Mouse (Mus musculus): ENCODE data around the gene Snn.
"Not testable (repeated sequence)": the region's sequence is repeated elsewhere in the genome, so short reads cannot be mapped to it uniquely, and the experiment has no call there.

The Snn gene

GRCm38 (mm10) chr16:11060645-11061044 lies at the start of gene Snn:
Snn (plus strand) TSS chr16:11060945.
- no peak for DNase-seq

GRCm38 (mm10) chr16:11011206-11011605 lies 49.5 kb upstream of the Snn start:
- DNase-seq: no peak

DNA sequence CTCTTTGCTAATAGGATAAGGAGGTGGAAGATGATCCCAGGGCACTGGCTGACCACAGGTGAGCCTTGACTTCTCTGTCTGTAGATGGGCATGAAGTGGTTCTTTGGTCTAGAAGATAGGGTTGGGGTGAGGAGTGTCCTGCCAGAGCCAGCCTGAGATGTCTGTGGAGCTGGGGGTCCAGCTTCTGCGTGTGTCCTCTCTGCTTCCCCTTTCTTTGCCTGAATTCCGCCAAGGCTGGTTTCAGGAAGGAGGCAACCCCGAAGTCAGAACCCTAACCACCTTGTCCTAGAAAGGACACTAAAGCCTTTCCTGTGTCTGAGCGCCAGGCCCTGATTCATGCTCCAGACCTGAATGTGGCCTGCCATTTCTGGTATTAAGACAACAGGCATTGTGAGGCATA lies 48.8 kb upstream of the Snn start:
- no peak for DNase-seq

DNA sequence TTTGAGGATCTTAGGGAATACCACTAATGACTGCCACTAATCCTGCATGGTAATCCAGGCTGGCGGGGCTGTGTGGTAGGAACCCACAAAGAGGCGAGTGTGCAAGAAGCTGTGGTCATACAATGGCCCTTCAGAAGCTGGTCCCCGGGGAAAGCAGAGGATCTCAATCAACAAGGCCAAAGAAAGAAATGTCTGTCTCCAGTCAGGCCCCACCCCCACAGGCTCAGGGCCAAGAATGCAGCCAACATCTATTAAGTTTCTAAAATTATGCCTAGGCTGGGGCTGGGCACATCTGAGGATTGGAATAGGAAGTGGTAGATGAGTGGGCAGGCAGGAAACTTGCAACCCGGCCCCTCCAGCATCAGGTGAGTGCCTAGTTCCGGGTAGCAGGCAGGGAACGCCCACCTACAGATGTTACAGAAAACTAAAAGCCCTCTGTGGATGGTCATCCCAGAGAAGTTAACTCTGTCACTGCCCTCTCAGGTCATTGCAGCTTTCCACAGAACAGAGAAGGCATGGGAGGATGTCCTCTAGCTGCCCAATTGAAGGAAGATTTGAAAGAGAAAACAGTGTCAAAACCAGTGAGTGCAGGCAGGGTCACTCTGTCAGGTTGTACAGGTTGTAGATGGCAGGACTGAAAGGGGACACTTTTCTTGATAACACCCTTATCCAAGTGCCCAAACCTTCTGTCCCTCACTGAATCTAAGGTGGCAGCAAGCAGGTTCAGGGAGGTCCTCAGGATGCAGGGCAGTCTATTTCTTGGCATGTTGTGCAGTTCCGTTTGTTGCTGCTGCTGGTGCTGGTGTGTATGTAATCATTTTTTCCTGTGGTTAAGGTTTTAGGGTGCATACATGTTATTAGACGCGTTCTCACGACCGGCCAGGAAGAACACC lies 47.9 kb upstream of the Snn start:
- DNase-seq: peak; percentile 90

DNA sequence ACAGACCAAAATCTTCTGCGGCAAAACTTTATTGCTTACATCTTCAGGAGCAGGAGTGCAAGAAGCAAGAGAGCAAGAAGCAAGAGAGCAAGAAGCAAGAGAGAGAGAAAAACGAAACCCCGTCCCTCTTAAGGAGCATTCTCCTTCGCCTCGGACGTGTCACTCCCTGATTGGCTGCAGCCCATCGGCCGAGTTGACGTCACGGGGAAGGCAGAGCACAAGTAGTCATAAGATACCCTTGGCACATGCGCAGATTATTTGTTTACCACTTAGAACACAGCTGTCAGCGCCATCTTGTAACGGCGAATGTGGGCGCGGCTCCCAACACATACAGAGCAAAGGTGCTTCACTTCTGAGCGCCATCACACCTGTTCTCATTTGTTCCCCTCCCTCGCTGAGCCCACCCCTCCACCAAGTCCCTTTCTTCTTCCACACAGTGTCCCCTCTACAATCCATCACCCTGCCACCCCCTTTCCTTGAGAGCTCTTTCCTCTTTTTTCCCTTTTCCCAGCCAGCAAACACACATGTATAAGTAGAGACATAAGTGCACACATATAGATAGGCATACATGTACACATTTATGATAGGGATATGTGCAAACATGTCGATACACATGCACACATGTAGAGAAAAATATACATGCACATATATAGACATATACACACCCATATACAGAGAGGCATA lies 47.1 kb upstream of the Snn start:
- not testable (repeated sequence) for DNase-seq

DNA sequence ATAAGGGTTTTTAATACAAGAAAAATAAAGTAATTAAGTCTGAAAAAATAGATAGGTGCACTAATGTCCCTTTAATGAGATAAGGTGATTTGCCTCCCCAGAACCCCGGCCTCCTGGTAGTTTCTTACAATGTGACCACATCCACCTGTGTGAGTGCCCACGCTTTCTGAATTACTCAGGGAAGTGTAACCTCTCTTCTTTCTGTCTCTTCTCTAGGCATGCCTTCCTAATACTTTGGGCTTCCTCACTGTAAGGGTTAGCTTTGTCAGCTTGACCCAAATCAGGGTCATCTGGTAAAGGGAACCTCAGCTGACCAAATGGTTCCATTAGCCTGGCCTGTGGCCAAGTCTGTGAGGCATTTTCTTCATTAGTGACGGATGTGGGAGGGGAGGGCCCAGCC lies 46.3 kb upstream of the Snn start:
- no peak for DNase-seq

DNA sequence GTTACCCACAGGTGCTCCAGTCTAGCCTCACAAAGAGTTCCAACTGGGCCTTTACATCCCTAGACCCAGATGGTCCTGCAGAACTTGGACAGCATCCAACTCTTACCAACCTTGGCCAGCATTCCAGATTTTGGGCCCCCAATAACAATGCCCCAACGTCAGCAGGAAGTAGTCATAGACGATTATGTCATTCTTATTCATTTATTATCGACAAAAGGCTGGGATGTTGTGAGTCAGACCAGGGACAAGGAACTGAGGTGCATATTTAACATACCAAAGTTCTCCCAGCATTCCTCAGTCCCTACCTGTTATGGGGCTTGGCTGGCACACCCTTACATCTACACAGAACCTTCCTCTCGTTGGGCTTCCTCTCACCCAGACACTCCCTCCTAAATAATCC lies 44.4 kb upstream of the Snn start:
- DNase-seq: no peak

DNA sequence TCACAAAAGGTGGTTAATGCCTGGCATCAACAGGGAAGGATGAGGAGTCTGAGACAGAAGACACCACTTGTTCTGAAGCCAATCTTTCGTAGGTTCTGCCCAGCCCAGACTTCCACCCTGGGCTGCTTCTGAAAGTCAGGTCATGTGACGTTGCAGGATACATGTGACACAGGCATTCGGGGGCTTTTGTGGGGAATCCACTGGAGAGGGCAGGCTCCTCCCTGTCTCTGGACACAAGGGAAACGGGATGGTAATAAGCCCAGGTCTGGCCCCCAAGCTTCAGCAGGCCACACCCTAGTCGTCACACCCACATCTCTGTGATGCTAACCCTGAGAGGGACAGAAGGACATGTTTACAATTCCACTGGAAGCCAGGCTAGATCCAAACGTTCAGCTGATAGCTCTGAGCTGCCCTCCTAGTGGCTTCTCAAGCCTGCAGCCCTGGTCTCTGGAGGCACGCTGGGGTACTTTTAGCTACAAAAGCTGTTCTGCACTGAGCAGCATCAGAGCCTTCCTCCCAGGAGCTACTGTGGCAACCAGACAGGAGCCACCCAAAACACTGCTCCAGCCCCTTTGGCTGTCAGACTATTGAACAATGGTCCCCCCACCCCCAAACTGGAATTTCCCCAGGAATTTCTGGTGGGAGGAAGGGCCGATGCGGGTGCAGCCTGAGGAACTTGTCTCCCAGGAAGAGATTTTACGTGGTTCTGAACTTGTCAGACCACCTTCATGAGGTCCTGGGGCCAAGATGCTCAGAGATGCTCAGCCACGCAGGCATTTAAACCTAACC lies 42.7 kb upstream of the Snn start:
- DNase-seq: no peak

- peak; percentile 54 for DNase-seq
Measured at GRCm38 (mm10) chr16:11021403-11022112, 39.2 kb upstream of the Snn start.

DNA sequence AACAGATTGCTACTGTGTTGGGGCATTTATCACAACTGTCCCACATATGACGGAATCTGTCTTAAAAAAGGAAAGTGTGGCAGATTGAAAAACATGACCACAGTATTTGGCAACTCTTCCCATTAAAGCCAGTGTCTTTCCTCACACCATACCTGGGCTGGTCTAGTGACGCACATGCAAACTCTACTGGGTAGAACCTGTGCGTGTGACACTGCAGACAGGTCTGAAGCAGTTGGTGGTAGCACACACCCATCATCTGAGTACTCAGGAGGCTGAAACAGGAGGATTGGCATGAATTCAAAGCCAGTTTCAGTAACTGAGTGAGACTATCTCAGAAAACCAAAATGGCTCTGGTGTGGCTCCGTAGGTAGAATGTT lies 38.6 kb upstream of the Snn start:
- DNase-seq: no peak

GRCm38 (mm10) chr16:11023618-11024017 lies 37.1 kb upstream of the Snn start:
- DNase-seq: no peak

DNA sequence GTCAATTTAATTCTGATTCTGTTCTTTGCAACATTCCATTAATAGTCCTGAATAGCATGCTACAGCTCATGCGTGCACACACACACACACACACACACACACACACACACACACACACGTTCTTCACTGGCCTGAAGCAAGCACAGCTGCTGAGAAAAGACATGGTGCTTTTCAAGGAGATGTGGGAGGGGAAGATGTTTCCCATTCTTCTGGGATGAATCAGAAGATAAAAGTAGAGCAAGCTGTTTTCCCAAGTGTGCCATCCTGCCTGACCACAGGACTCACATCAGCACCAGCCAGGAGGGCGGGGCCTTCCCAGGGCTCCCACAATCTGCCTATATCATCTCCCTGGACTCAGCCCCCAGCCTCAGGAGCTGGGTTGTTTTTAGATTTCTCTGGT lies 35.9 kb upstream of the Snn start:
- no peak for DNase-seq

DNA sequence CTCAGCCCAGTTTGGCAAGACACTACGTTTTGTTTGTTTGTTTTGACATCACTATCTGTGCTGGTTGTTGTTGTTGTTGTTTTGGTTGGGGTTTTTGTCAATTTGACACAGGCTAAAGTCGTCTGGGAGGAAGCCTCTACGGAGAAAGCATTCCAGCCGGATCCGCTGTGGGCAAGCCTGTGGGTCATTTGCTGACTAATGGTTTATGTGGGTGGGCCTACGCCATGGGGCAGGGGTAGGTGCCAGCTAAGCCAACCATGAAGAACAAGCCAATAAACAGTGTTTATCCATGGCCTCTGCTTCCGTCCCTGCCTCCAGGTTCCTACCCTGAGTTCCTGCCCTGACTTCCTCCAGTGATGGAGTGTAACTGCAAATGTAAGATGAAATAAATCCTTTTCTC lies 32.5 kb upstream of the Snn start:
- DNase-seq: no peak

DNA sequence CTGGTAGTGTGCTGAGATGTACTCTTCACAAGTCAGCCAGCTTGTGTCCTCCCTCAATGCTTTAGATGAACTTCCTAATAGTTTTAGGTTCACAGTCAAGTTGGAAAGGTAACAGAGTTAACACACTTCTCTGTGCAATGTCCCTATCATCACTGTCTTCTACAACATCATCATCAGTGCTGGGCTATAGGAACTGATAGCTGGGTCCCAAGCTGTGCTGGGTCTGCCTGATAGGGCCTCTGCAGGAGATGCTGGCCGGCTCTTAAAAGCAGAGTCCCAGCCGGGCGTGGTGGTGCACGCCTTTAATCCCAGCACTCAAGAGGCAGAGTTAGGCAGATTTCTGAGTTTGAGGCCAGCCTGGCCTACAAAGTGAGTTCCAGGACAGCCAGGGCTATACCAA lies 29.9 kb upstream of the Snn start:
- no peak for DNase-seq

GRCm38 (mm10) chr16:11031320-11031719 lies 29.4 kb upstream of the Snn start:
- DNase-seq: no peak

DNA sequence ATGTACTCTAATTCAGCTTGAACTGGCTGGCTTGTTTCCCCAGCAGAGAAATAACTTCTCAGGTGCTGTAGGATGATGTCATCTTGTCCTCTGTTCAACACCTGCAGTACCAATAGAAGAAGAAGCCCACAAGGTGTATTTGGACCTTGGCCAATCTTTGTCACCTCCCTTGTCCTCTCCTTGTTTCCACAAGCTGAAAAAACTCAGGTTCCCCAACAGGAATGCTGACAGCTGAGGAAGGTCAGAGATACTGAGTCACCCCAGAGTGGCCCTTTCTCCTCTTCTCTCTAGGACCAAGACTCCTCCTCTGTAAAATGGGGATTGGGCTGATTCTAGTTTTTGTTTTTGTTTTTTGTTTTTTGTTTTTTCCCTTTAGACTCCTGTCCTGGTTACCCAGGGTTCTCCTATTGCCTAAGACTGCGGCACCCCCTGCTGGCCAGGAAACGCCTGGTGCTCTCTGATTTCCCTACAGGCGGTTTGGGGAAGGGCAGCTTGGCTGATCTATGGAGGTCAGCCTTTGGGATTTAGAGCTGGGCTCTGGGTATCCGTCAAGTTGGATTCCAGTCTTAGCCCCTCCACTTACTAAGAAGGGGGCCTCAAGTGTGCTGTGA lies 26.4 kb upstream of the Snn start:
- peak; percentile 73 for DNase-seq

GRCm38 (mm10) chr16:11035273-11035672 lies 25.5 kb upstream of the Snn start:
- DNase-seq: no peak

- DNase-seq: peak; percentile 38
Measured at GRCm38 (mm10) chr16:11035790-11036431, 24.8 kb upstream of the Snn start.

DNA sequence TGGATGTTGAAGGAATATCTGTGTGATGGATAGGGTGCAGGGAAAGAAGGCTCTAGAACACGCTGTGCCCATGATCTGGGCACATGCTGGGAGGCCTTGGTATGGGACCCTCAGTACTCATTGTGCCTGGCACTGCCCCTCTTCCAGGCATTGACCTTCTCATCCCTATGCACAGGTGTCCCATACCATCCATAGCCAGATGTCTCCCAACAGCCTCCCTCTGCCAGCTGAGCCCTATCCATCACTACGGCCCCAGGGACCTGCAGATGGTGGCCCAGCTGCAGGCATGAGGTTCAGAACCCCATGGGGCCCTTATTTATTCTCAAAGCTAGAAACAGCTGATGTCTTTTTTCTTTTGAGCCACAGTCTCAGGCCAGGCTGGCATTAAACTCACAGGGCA lies 20.1 kb upstream of the Snn start:
- DNase-seq: no peak

DNA sequence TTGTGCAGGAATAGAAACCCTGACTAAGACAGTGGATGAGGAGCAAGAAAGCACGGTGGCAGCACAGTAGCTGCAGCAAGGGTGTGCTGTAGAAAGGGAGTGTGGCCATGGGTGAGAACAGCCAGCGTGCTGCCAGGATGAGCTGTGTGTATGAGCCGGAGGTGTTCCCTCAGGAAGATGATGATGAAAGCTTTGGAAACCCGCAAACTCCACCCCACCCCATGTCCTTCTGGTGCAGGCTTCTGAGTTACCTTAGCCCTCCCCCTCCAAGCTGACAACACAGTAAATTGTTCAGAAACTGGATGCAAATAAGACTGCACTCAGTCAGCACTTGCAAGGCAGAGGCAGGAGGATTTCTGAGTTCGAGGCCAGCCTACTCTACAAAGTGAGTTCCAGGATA lies 17.5 kb upstream of the Snn start:
- no peak for DNase-seq

- no peak for DNase-seq
Measured at GRCm38 (mm10) chr16:11046437-11046836, 14.3 kb upstream of the Snn start.

- DNase-seq: no peak
Measured at GRCm38 (mm10) chr16:11047130-11047529, 13.6 kb upstream of the Snn start.

Data from layer of hippocampus, adult 9-11 months (tissue).